Mouse (Mus musculus) frontal cortex, postnatal 25 days (tissue): ENCODE data around the gene Gm13023.
"Not testable (repeated sequence)": the region's sequence is repeated elsewhere in the genome, so short reads cannot be mapped to it uniquely, and the experiment has no call there.

Experiments used
- DNase-seq, 2 experiments: peaks; one replicate each; pipeline ENCODE4 v3.0.0; 2022; ENCODE audit warnings: low spot score in 2 of 2

Gm13023 gene

GRCm38 (mm10) chr4:143789052-143789451 lies at the start of gene Gm13023:
Gene Gm13023, plus strand, starts transcription at chr4:143789352.
- not testable (repeated sequence) for DNase-seq

GRCm38 (mm10) chr4:143815993-143816392 lies 26.8 kb downstream of the Gm13023 start, which contains the start of gene Gm13084:
Gene Gm13084, minus strand, starts transcription at chr4:143816093.
- DNase-seq, result no peak
